Mouse (Mus musculus) heart, adult 2 months (tissue): ENCODE measurements around the gene Tbxas1.

Experiments used
- CTCF ChIP-seq: fragments of 200-600 bp; IDR thresholded peaks from 2 replicates; pipeline ENCODE4 v1.8.1; 2022; ENCODE audit warnings: antibody characterized with exemption, mild to moderate bottlenecking, moderate library complexity
- EP300 ChIP-seq: fragments of 200-500 bp; IDR thresholded peaks from 2 replicates; pipeline ENCODE4 v1.6.1; 2011; ENCODE audit warnings: low read depth, low read length, control low read depth; ENCODE audit not compliant: insufficient read depth
- POLR2A ChIP-seq: fragments of 200-500 bp; IDR thresholded peaks from 2 replicates; pipeline ENCODE4 v1.6.1; 2011; ENCODE audit warnings: mild to moderate bottlenecking, low read depth, low read length, control low read depth; ENCODE audit not compliant: insufficient read depth

- no peak for TF ChIP-seq POLR2A
- no peak for TF ChIP-seq CTCF
- no peak for TF ChIP-seq EP300
Observed at GRCm38 (mm10) chr6:39019219-39019618, 144.0 kb downstream of the Tbxas1 start.
